Mouse (Mus musculus) adrenal gland, adult 10 weeks (tissue): ENCODE measurements around the gene Mrgprb8. TPM values are rescaled to one million over a fixed set of nuclear protein-coding genes. Genes with fewer than 3 reads are reported as not detected.

Source experiments
- polyA plus RNA-seq: library from polyadenylated mRNA; stranded (reverse); fragments of 350-450 nt; fragmentation: Illumina TruSeq; extraction: RNeasy Lipid Tissue Mini Kit (QIAGEN cat#74804); gene quantifications from one replicate; pipeline ENCODE4 v1.2.3, GENCODE M21; 2014; ENCODE audit warnings: low read depth, low replicate concordance

Mrgprb8 gene
- not detected for polyA plus RNA-seq

DNA sequence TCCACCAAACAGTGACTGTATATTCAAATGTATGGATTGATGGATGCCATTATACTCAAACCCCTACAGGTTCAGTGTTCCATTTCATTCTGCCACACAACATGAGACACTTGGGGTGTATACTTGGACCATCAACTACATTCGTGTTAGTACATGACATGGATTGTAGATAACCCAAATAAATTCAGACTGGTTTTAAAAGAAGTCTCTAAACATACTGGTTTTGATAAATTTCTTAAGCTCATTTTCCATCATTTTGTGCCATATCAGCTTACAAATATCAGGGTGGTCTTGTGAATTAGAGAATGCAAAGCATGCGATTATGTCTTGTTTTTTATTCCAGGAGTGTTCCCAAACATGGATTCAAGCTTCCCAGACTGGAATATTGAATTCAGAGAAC lies at the start of gene Mrgprb8:
Gene Mrgprb8, plus strand, starts transcription at position 301 of the 400 bp plus-strand sequence.

Other genes with a start within 250 kb of the Mrgprb8 start
- gene Mrgprb5, start 219.5 kb upstream of the Mrgprb8 start, polyA plus RNA-seq = not detected
- not detected for gene Mrgprb4, start 189.2 kb upstream of the Mrgprb8 start, polyA plus RNA-seq
- 0.52 TPM for gene Mrgprb1, start 67.8 kb downstream of the Mrgprb8 start, polyA plus RNA-seq
- gene Mrgprx2, start 110.8 kb downstream of the Mrgprb8 start, polyA plus RNA-seq = 0.23 TPM
- gene Mrgprb2, start 169.6 kb downstream of the Mrgprb8 start, polyA plus RNA-seq = 0.47 TPM